Mouse (Mus musculus): ENCODE measurements at regions not wholly inside any gene's neighbourhood (a gene's known extent, or its start where the extent isn't known, plus 50 kb on each side); places are given as distances from the start of the nearest gene placed in this dataset.

DNA sequence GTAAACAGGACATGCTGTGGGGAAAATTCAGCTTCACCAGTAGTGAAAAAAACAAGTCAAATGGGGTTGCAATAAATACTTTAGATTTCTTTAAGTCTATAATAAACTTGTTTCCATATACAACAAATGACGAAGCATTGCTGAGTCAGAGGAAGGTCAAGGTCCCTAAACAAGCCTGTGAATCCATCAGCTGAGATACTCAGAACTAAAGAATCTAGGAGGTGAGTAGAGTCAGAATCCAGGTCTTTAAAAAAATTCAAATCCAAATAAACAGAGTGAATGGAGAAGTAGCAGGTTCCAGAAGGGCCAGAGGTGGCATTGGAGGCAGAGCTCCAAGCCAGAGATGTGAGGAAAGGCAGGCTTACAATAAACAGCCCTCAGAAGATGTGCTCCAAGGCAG, 2301.1 kb upstream of the Gm7489 start:
- TF ChIP-seq CTCF (IDR thresholded peaks at IDR 0.05; ENCODE audit: control insufficient read depth, insufficient read depth, insufficient replicate concordance, low read depth, low read length) = no peak
- TF ChIP-seq POLR2A (IDR thresholded peaks at IDR 0.05; ENCODE audit: control insufficient read depth, low read depth, low read length) = no peak

Measured in testis, adult 2 months (tissue).